Mouse (Mus musculus) ES-E14 (cell line): ENCODE data around the gene Wnk2.

Source experiments
- CHD2 ChIP-seq: IDR thresholded peaks from 2 replicates; pipeline ENCODE4 v1.6.1; 2014; ENCODE audit warnings: mild to moderate bottlenecking, low read depth, low read length, inconsistent platforms
- ZC3H11A ChIP-seq: IDR thresholded peaks from 2 replicates; pipeline ENCODE4 v1.6.1; 2012; ENCODE audit warnings: low read depth, mild to moderate bottlenecking, inconsistent platforms, low read length, borderline replicate concordance

- no peak for TF ChIP-seq CHD2
- TF ChIP-seq ZC3H11A: no peak
Measured at GRCm38 (mm10) chr13:49192156-49192855, 44.5 kb upstream of the Wnk2 start.
